Mouse (Mus musculus) kidney, embryonic 15.5 days (tissue): ENCODE measurements around the gene Ect2. TPM values are rescaled to one million over a fixed set of nuclear protein-coding genes. Genes with fewer than 3 reads are reported as not detected.

Experiments used
- ATAC-seq: fragments of 200-750 bp; cut with Nextera tagmentation; replicated peaks from 2 replicates; pipeline ENCODE4 v1.8.0; 2017; ENCODE audit warnings: moderate TSS enrichment; ENCODE audit not compliant: low FRiP score
- H3K27ac ChIP-seq: fragments of 300-500 bp; sonication (generic); 2 replicates; pipeline ENCODE4 v1.5.1; 2015; ENCODE audit warnings: mild to moderate bottlenecking, inconsistent platforms
- H3K27me3 ChIP-seq: fragments of 300-500 bp; sonication (generic); 2 replicates; pipeline ENCODE4 v1.6.1; 2015; ENCODE audit warnings: inconsistent platforms
- H3K36me3 ChIP-seq: fragments of 300-500 bp; sonication (generic); 2 replicates; pipeline ENCODE4 v1.6.1; 2015; ENCODE audit warnings: inconsistent platforms
- H3K4me1 ChIP-seq: fragments of 300-500 bp; sonication (generic); 2 replicates; pipeline ENCODE4 v1.6.1; 2015; ENCODE audit warnings: inconsistent platforms
- H3K4me2 ChIP-seq: fragments of 300-500 bp; sonication (generic); 2 replicates; pipeline ENCODE4 v1.6.1; 2015; ENCODE audit warnings: moderate library complexity, mild to moderate bottlenecking, inconsistent platforms
- H3K4me3 ChIP-seq: fragments of 300-500 bp; sonication (generic); replicated peaks from 2 replicates; pipeline ENCODE4 v1.5.1; 2015; ENCODE audit warnings: mild to moderate bottlenecking, inconsistent platforms
- H3K9ac ChIP-seq: fragments of 300-500 bp; sonication (generic); 2 replicates; pipeline ENCODE4 v1.6.1; 2015; ENCODE audit warnings: mild to moderate bottlenecking, inconsistent platforms
- H3K9me3 ChIP-seq: fragments of 300-500 bp; sonication (generic); replicated peaks from 2 replicates; pipeline ENCODE4 v1.6.1; 2016; ENCODE audit warnings: inconsistent platforms
- WGBS: fragments of 180-500 bp; shearing (Covaris S2); methylation state at CpG from one replicate; pipeline ENCODE4 v1.1.7; 2015; ENCODE audit warnings: mixed read lengths; 5-methylcytosine and 5-hydroxymethylcytosine counted together
- polyA plus RNA-seq: library from polyadenylated mRNA; unstranded; fragments of >200 nt; fragmentation: Nextera tagmentation; extraction: Ambion mirVana; gene quantifications from 2 replicates; pipeline ENCODE4 v1.2.1, GENCODE M21; 2015

Ect2 gene
- polyA plus RNA-seq, 1 experiment from 2014 or later = 60.9 TPM

DNA sequence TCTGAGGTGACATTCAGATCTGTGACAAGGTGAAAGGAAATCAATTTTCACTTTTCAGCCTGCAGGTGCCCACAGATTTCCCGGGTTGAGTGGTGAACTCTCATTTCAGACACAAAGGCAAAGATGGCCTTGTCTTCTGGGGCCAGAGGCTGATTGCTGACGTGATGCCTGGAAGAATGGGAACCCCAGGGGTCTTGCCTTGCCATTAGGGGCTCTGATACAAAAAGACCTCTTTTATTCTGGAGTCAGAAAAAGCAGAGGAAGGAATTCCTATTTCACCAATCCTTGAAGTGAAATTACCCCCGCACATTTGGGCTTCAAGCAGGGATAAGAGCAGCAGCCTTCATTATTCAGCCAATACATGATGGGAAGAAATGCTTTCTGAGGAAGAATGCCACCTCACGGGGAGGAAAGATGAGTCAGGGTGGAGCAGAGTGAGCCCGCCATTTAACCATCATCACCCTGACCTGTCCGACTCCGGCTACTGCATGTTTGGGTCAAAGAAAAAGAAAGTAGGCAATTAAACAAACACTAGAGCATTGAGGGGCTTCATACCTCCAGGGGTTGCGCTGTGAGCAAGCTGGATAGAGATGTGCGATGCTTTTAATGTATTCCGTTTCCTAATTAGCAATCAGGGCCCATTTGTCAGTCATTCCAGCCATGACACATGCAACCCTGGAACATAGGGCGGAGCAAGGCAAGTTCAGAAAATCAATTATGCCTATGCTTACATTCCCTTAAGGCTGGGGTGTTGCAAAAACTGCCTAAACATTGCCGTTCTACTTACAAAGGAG, 94.0 kb downstream of the Ect2 start:
- H3K27ac ChIP-seq = no peak overlapping the region
- no peak overlapping the region for H3K4me2 ChIP-seq
- no peaks in the 10 kb centered on the region for H3K27me3 ChIP-seq
- ATAC-seq = no peak
- no peak overlapping the region for H3K9ac ChIP-seq
- no peaks in the 10 kb centered on the region for H3K9me3 ChIP-seq
- H3K4me3 ChIP-seq = no peak overlapping the region
- H3K36me3 ChIP-seq = no peaks in the 10 kb centered on the region
- 83% methylated on average over 12 of the region's 12 CpGs for WGBS
- H3K4me1 ChIP-seq = no peaks in the 10 kb centered on the region

DNA sequence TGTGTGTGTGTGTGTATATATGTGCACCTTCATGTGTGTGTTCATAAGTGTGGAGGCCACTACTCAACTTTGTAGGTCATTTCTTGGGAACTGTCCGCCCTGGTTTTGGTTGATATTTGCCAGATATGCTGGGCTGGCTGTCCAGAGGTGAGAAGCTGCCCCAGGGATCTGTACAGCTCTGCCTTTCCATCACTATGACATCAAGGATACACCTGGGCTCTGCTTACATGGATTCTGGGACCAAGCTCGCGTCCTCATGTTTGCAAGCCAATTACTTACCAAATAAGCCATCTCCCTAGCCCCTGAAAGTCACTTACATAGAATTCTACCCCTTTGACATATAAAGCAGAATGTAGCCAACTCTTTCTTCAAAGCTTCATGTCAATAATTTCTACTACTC, 98.2 kb downstream of the Ect2 start:
- no peak for ATAC-seq
- Histone ChIP-seq H3K4me3 (no peak overlapping the region), H3K27me3 (no peaks in the 10 kb centered on the region), H3K9ac (no peak overlapping the region), H3K4me1 (no peaks in the 10 kb centered on the region), H3K36me3 (no peaks in the 10 kb centered on the region), H3K9me3 (no peaks in the 10 kb centered on the region), H3K27ac (no peak overlapping the region), H3K4me2 (no peak overlapping the region)
- WGBS = 92% methylated on average over 3 of the region's 3 CpGs

DNA sequence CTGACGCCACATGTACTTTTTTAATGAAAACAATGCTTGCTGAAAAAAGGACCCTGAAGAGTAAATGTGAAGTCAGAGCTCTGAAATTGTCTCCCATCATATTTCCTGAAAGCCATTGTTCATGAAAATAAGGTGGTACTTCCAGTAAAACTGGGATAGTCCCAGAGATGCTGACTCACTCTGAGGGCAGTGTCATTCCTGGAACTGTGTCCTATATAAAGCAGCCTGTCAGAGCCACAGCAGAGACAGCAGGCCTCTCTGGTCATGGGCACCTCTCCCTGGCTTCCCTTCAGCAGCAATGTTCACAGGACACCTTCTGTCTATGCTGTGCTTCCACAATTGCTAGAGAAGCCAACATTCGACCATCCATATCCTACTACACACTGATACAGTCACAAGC, 98.9 kb downstream of the Ect2 start:
- no peak overlapping the region for H3K4me3 ChIP-seq
- H3K27me3 ChIP-seq = no peaks in the 10 kb centered on the region
- no peaks in the 10 kb centered on the region for H3K9me3 ChIP-seq
- no peak overlapping the region for H3K9ac ChIP-seq
- H3K4me1 ChIP-seq = no peaks in the 10 kb centered on the region
- H3K4me2 ChIP-seq = no peak overlapping the region
- H3K27ac ChIP-seq = no peak overlapping the region
- ATAC-seq = no peak
- 72% methylated on average over 2 of the region's 2 CpGs for WGBS
- no peaks in the 10 kb centered on the region for H3K36me3 ChIP-seq

Other genes starting within 250 kb of the Ect2 start
- gene Nceh1, start 29.1 kb upstream of the Ect2 start, polyA plus RNA-seq = 15.8 and 16.3 TPM in 2 replicates
- 0.44 and 0.45 TPM in 2 replicates for gene Tnfsf10, start 163.2 kb upstream of the Ect2 start, polyA plus RNA-seq
- not detected in 2 replicates for gene Ghsr, start 217.5 kb upstream of the Ect2 start, polyA plus RNA-seq